Mouse (Mus musculus) embryonic stem cell, embryonic (primary cell): ENCODE results near the gene Lmbrd2.

Experiments
- CTCF ChIA-PET, 4 experiments: fragments of 300-600 bp in 2 of 4; fragments of 350-600 bp in 2 of 4; sonication (Branson Sonifier 250); formaldehyde crosslinking; loops; one replicate each; lab custom pipeline; 2022; ENCODE audit warnings: inconsistent platforms in 2 of 4; lab: Charles Lee
- POLR2A ChIA-PET, 4 experiments: fragments of 300-600 bp in 2 of 4; fragments of 350-600 bp in 2 of 4; sonication (Branson Sonifier 250); formaldehyde crosslinking; loops; one replicate each; lab custom pipeline; 2022; ENCODE audit warnings: antibody characterized with exemption in 4 of 4, inconsistent platforms in 1 of 4; lab: Charles Lee

The Lmbrd2 gene

DNA sequence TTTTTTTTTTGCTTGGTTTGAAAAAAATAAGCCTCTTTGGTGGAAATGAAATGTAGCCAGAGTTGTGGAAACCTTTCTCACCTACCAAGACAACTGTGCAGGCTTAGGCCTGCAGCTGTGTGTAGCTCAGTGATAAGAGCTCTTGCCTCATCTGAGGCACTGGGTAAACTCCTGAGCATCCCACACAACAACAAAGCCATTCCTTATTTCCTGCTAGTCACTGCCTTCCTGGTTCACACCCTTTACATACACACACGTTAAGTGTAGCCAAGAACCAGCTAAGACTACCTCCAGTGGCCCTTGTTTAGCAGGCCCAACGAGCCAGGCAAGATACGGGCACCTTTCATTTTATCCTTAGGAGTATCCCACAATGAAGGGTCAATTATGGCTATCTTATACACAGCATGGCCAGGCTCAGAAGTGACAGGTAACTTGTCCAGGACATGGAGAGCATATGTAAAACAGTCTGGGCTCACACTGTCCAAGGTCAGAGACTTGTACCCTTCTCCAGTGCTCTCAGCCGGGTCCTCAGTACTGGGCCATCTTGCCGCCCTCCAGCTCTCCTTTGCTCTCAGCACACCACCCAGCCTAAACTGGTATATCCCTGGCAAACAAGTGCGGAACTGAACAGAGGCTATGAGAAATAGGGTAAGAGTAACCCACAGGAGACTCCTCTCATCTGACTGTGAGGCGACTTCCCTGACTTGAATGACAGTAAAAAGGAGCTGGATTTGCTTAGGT lies 13.1 kb upstream of the Lmbrd2 start:
- POLR2A ChIA-PET = interaction anchor here (0.6 to 2.1 kb wide), 13 partner anchors 11 to 1328 kb away, joined by 3 to 11 read pairs (median 3); partner anchors contain the start of gene Lmbrd2 (in 3 of the 4)
- CTCF ChIA-PET = interaction anchor here in 1 of 4 experiments (0.7 kb wide), 1 partner anchor 658 kb away, joined by 3 read pairs; no protein-coding TSS in a partner anchor

DNA sequence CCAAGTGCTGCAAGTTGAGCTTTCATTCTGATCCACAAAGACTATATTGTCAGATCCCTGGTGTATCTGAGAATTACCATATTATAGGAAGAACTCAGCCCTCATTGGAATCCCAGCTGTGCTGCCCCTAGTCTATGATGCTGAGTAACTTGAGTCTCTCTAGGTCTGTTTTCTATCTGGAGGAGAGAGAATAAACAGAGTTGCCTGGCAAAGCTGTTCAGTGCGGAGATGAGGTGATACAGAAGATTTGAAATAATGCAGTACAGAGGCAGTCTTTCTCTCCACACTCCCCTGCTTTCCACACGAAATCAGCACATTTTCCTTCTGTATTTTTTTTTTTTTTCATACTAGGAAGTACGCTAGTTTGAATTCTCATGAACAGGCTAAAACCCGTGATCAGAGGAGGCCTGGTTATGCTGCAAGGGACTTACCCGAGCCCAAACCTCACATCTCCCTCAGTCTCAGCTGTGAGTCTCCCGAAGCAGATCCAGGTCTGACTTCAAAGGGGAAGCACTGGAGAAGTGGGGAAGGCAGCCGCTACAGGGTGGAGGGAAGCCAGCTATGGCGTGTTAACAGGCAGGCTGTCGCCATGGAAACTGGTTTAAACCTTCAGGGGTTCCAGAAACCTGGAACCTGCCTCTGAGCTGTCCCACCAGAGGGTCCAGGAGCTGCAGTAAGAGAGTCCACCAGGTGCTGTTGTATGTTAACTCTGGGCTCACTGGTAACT lies 9.4 kb upstream of the Lmbrd2 start:
- POLR2A ChIA-PET = interaction anchor here in 2 of 4 experiments (0.9 to 3.1 kb wide), 9 partner anchors 8 to 60 kb away, joined by 3 to 28 read pairs (median 4); partner anchors contain the start of genes Lmbrd2 (in 2 of the 2) and Nadk2 (in 1 of the 2)
- CTCF ChIA-PET = interaction anchor here in 3 of 4 experiments (0.8 to 2.1 kb wide), 5 partner anchors 9 to 11 kb away, joined by 3 to 7 read pairs (median 4); no protein-coding TSS in a partner anchor

DNA sequence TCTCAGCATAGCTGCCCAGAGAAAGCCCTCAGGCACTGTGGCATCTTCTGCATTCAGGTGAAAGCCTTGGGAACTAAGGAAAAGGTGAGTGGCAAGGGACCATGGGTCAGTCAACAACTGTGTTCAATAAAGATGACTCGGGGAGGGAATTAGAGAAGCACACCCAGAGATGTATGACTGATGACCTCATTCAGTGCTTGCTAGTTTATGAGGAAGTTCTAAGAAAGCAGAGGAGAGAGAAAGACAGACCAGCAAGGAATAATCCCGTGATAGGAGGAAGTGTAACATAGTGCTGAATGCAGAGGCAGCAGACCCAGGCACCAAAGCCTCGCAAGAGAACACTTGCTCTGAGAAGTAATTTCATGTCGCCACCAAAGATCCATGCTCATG lies 8.9 kb upstream of the Lmbrd2 start:
- ChIA-PET POLR2A (interaction anchor here in 2 of 4 experiments (0.9 to 3.1 kb wide), 6 partner anchors 8 to 61 kb away, joined by 3 to 28 read pairs (median 4); partner anchors contain the start of genes Lmbrd2 (in 1 of the 2) and Nadk2 (in 1 of the 2)), CTCF (interaction anchor here in 1 of 4 experiments (0.8 kb wide), 1 partner anchor 11 kb away, joined by 5 read pairs; no protein-coding TSS in a partner anchor)

DNA sequence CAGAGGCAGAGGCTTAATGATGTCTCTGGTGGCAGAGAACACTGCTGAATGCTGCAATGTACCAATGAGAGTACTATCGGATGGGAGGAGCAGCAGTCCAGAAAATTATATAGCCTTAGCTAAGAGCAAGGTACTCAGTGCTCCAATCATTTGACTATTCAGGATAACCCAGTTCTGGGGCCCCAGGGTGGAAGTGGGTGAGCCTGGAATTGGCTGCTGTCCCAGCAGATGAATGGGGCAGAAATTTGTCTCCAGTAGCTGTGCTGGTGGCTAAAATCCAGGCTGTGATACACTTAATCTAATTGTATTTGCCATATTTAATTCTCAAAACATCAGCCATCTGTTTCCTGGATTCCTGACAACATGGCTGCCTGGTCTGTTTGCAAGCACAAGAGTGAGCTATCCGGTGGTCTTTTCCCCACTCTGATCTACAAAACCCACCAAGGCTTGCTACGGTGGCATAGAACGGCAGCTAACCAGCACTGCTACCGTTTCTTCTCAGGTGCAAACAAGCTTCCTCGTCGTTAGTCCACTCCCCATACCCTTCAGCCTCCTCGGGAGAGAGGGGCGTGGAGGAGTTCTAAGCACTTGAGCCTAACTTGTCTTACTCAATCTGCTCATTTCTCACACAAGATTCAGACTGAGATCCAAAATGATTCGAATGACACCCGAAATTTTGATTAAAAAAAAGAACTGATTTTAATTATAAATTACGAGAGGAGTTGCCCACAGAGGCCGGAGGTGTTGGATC lies 7.5 kb upstream of the Lmbrd2 start:
- CTCF ChIA-PET = interaction anchor here in 3 of 4 experiments (0.5 to 1.9 kb wide), 4 partner anchors 9 to 22 kb away, joined by 4 to 5 read pairs (median 4); no protein-coding TSS in a partner anchor
- POLR2A ChIA-PET = interaction anchor here in 2 of 4 experiments (0.7 to 1.4 kb wide), 10 partner anchors 7 to 64 kb away, joined by 3 to 7 read pairs (median 3); partner anchors contain the start of genes Lmbrd2 (in 1 of the 2) and Skp2 (in 1 of the 2)

DNA sequence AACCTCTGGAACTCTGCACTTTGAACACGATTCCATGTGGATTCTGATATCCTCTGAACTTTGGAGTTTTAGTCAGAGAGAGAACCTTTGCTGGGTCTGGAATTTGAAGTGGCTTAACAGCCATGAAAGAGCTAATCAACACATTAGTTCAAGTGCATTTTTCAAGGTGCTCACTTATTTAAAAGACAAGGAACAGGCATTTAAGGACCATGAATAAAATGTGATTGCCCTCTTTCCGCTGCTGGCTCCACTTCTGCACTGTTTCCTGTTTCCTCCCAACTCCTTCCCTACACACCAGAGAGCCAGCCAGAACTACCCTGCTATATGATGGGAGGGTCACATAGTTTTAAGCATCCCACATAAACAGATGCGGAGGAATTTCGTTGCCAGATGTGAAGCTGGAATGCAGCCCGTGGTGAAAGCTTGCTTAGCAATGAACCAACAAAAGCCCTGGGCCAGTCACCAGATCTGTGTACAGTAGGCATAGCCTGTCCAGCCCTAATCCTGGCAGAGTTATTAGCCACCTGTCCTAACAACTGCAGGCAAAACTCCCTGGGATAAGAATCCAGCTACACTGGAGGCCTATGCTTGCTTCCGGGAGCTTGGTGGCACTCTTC lies 5.4 kb upstream of the Lmbrd2 start:
- ChIA-PET POLR2A (interaction anchor here (0.5 to 3.2 kb wide), 19 partner anchors 10 to 781 kb away, joined by 3 to 15 read pairs (median 3); partner anchors contain the start of gene Nadk2 (in 1 of the 4)), CTCF (no interaction called here)

DNA sequence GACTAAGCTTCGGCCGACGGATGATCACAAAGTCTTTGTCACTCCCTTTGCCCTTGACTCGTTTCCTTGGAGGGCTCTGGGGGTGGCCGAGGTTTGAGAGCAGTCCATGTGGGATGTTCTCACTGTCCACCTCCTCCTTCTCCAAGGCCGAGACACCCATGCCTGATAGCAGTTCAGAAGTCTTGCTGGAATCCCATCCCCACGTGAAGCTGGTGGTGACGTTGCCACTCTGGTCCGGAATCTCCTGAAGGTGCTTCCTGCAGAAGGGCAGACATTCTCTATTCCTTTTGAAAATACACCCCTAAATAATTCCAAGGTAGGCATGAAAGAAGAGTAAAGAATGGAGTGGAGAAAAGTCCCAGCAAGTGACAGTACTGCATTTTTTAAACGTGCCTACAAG lies 903 bp upstream of the Lmbrd2 start:
- ChIA-PET CTCF (interaction anchor here in 2 of 4 experiments (1.7 to 2.4 kb wide), 2 partner anchors 19 to 20 kb away, joined by 6 to 9 read pairs; no protein-coding TSS in a partner anchor), POLR2A (interaction anchor here in 3 of 4 experiments (0.9 to 3.3 kb wide), 16 partner anchors 8 to 70 kb away, joined by 3 to 28 read pairs (median 6); partner anchors contain the start of gene Nadk2 (in 1 of the 3))

DNA sequence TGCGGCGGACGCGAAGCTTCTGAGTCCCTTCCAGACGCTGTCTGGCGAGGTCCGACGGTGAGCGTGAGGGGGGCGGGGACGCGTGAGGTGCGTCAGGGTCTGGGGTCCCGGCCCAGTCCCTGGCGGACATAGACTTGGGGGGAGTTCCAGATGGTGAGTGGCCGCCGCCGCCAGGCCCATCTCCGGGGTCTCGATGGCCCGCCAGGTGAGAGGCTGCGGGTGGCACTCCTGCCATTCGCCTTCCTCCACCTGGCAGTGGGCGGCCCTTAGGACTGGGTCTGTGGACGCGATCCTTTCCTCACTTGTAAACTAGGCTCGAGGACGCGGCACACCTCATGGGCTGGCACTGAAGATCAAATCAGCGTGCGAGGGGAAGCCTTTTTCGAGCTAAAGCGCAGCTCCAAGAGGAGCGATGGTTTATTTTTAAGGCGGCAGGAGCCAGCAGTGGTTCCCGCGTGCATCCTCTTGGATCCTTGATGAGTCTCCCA lies 378 bp downstream of the Lmbrd2 start:
- CTCF ChIA-PET = interaction anchor here in 3 of 4 experiments (1.0 to 1.7 kb wide), 3 partner anchors 20 to 21 kb away, joined by 3 to 6 read pairs (median 4); no protein-coding TSS in a partner anchor
- POLR2A ChIA-PET = interaction anchor here (0.6 to 3.3 kb wide), 59 partner anchors 8 to 1574 kb away, joined by 3 to 28 read pairs (median 4); partner anchors contain the start of genes Dnajc21 (in 1 of the 4), Nadk2 (in 1 of the 4) and Rai14 (in 1 of the 4)

DNA sequence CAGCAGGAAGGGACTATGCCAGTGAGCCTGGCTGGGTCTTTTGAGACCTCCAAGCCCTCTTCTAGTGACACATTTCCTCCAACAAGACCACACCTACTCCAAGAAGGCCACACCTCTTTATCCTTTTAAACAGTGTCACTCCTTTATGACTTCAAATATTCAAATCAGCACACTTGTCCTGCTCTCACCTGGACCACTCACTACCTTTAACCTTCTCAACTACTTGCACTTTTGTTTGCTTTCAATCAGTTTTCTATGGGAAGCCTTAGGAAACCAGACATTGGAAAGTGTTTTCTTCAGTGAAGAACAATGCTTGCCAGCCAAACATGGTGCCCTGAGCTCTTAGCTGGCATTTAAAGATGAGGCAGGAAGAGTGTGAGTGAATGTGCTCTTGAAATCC lies 15.0 kb downstream of the Lmbrd2 start, which contains the start of gene Skp2:
Gene Skp2, minus strand, starts transcription at position 101 of the 400 bp plus-strand sequence.
- CTCF ChIA-PET = no interaction called here
- POLR2A ChIA-PET = interaction anchor here in 1 of 4 experiments (0.9 to 1.2 kb wide), 2 partner anchors 15 to 22 kb away, joined by 3 read pairs; no protein-coding TSS in a partner anchor

DNA sequence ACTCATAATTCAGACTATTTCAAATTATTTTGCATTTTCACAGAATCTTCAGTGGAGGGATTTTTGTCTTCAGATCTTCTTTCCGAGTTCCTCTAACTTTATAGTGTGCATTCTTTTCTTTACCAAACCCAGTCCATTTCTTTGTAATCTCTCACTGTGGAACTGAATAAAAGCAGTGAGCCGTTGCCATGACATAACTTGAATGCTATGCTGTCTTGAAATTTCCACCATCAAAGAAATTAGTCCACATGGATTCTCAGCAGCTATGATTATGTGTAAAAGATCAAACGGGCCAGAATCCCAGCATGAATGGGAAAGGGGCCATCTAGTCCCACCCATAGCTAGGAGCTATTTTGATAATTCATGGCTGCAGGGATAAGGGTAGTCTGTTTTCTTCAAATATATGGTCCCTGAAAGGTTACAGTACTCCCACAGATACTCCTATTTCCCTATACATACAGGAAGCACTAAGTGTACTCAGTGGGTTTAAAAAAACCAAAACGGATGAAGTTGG lies 22.3 kb downstream of the Lmbrd2 start:
- POLR2A ChIA-PET = interaction anchor here in 1 of 4 experiments (0.9 kb wide), 1 partner anchor 51 kb away, joined by 3 read pairs; no protein-coding TSS in a partner anchor
- CTCF ChIA-PET = no interaction called here

DNA sequence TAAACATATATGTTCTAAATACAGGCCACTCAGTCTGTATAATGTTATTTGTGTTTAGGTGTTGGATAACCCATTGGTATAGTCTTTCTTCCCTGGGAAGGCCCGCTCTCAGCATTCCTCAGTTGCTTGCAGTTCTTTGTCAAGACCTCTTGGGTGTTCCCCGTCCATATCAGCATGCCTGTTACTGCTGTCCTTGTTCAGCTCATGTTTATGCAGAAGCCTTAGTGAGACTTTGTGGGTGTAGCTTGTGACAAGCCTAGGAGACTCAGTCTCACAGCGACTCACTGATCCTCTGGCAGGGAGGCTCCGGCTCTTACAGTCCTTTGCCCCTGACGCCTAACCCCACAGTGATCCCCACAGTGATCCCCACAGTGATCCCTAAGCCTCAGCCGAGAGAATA lies 23.8 kb downstream of the Lmbrd2 start:
- POLR2A ChIA-PET = interaction anchor here in 3 of 4 experiments (0.6 to 1.9 kb wide), 10 partner anchors 16 to 454 kb away, joined by 3 to 5 read pairs (median 3); partner anchors contain the start of genes Lmbrd2 (in 3 of the 3) and Slc1a3 (in 1 of the 3)
- CTCF ChIA-PET = interaction anchor here in 2 of 4 experiments (0.6 to 1.7 kb wide), 3 partner anchors 29 to 44 kb away, joined by 3 to 7 read pairs (median 3); no protein-coding TSS in a partner anchor

DNA sequence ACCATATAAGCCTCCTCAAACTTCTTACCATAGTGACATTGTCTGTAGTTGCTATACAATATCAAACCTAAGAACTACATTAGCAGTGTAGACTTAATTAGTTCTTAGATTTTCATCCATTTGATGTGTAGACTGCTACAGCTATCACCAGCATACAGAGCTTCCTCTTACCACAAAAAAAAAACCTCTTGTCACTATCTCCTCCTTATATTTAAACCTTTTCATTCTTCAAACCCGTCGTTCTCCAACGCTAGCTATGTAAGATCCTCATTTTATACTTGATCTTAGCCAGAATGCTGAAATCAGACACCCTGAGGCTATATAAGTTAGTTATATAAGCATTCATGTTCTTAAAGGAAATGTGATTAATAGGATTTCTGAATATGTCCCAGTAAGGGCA lies 36.7 kb downstream of the Lmbrd2 start:
- CTCF ChIA-PET = no interaction called here
- POLR2A ChIA-PET = interaction anchor here in 1 of 4 experiments (0.9 kb wide), 1 partner anchor 53 kb away, joined by 4 read pairs; no protein-coding TSS in a partner anchor

DNA sequence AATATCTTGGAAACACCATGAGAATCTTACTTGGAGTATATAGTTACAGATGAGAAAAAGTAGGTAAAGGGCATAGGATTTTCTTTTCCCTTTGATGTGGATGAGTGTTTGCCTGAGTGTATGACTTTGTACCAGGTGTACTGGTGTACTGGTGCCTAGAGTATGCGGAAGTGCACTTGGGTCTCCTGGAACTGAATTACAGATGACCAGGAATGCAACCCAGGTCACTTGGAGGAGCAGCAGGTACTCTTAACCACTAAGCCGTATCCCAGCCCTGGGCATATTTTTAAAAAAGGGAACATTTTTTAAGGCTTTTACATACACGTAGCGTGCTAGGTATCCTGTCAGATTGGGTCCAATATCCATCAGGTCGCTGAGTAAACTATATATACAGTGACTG lies 43.6 kb downstream of the Lmbrd2 start:
- ChIA-PET CTCF (no interaction called here), POLR2A (no interaction called here)

DNA sequence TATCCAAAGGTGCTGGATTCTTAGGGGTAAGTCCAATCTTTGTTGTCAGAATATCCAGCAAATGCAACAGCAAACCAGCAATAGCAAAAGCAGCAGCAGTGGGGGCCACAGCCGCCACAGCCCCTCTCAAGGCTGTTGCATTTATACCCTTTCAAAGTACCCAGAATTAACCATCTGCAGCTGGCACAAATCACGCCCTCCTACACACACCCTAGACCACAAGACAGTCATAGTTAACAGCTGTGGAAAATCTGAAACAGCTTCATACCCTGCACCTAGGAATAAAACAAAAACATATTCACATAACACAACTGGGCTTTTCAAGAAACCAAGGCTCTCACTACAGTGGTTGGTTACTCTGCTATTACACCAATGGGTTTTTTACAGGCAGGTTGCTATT lies 49.4 kb downstream of the Lmbrd2 start:
- ChIA-PET POLR2A (interaction anchor here in 3 of 4 experiments (0.6 to 1.4 kb wide), 4 partner anchors 9 to 114 kb away, joined by 3 to 7 read pairs (median 3); no protein-coding TSS in a partner anchor), CTCF (interaction anchor here in 1 of 4 experiments (1.7 kb wide), 1 partner anchor 556 kb away, joined by 3 read pairs; no protein-coding TSS in a partner anchor)

DNA sequence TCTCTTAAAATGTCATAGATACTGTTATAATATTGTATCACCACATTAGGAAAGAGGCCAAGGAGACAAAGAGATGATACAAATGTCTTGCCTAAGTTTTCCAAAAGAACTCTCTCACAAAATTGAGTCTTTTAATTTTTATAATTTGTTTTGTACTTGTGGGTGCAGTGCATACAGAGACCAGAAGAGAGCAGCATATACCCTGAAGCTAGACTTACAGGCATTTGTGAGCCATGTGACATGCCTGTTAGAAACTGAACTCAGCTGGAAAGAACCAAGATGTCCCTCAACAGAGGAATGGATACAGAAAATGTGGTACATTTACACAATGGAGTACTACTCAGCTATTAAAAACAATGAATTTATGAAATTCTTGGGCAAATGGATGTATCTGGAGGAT lies 52.3 kb downstream of the Lmbrd2 start:
- ChIA-PET POLR2A (interaction anchor here in 1 of 4 experiments (1.0 kb wide), 1 partner anchor 12 kb away, joined by 3 read pairs; no protein-coding TSS in a partner anchor), CTCF (interaction anchor here in 2 of 4 experiments (0.5 to 1.1 kb wide), 3 partner anchors 28 to 1104 kb away, joined by 3 read pairs; no protein-coding TSS in a partner anchor)

DNA sequence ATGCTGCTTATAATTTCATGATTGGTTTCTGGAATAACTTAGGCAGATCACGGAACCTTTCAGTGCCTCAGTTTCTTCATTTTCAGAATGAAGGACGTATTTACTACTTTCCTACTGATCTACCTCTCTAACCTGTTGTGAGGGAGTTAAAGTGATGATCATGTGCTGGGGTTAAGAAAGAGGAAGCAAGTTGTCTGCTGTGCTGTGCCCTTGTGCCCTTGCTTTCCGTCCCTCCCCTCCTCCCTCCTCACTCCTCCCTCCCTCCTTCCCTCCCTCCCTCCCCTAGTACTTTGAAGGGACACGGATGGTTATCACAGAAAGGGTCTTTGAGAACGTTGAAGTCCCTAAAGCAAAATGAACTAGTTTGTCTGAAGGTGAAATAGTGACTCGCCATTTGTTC lies 58.1 kb downstream of the Lmbrd2 start:
- CTCF ChIA-PET = no interaction called here
- POLR2A ChIA-PET = no interaction called here

DNA sequence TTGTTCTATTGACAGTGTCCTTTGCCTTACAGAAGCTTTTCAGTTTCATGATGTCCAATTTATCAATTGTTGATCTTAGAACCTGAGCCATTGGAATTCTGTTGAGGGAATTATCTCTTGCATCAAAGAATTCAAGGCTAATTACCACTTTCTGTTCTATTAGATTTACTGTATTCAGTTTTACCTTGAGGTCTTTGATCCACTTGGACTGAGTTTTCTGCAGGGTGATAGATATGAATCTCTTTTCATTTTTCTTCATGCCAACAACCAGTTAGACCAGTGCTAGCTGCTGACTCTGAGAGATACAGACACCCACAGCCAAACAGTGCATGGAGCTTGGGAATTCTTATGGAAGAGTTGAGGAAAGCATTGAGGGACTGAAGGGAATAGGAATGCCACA lies 71.5 kb downstream of the Lmbrd2 start:
- ChIA-PET CTCF (interaction anchor here in 1 of 4 experiments (1.2 kb wide), 1 partner anchor 92 kb away, joined by 3 read pairs; no protein-coding TSS in a partner anchor), POLR2A (interaction anchor here in 2 of 4 experiments (0.6 to 1.0 kb wide), 3 partner anchors 18 to 1766 kb away, joined by 3 to 4 read pairs (median 3); no protein-coding TSS in a partner anchor)
